Mouse (Mus musculus): ENCODE measurements around the gene Zfy2.

The Zfy2 gene

DNA sequence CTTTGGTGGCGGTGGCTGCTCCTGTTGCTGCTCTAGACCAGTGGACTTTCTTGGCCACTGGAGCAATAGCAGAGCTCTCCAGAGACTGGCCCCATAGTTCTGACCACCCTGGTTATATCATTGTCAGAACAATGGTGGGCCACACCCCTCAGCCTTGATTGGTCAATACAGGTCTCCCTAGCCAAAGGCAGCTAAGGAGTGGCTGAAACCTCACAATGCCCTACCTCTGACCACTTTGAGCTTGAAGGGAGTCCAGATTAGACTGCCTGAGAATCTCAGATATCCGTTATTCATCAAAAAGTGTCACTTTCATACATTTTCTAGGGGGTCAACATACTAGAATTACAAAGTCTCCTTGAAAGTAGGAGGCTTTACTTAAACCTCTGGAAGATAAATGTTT is at the start of gene Zfy2:
Gene Zfy2 (minus strand): TSS at position 101 of the 400 bp plus-strand sequence.
- ChIA-PET POLR2A (no interaction called here), CTCF (no interaction called here)
